Mouse (Mus musculus) liver, adult 2 months (tissue): ENCODE results near the gene Dnah14. TPM values are rescaled to one million over a fixed set of nuclear protein-coding genes. Genes with fewer than 3 reads are reported as not detected.

Experiments
- DNase-seq: peaks from one replicate; pipeline ENCODE4 v3.0.0-alpha.2; 2011; ENCODE audit warnings: low read depth, low spot score; ENCODE audit errors: extremely low read depth
- H3K27ac ChIP-seq: fragments of 200-500 bp; replicated peaks from 2 replicates; pipeline ENCODE4 v1.5.1; 2012; ENCODE audit warnings: low read depth, mild to moderate bottlenecking, control low read depth, inconsistent platforms, low read length; ENCODE audit not compliant: insufficient read depth
- H3K27me3 ChIP-seq: fragments of 200-500 bp; 2 replicates; pipeline ENCODE4 v1.6.1; 2012; ENCODE audit warnings: mild to moderate bottlenecking, moderate library complexity, low read length, inconsistent platforms; ENCODE audit not compliant: control insufficient read depth, insufficient read depth
- H3K36me3 ChIP-seq: fragments of 200-500 bp; 2 replicates; pipeline ENCODE4 v1.6.1; 2012; ENCODE audit warnings: low read length, inconsistent platforms; ENCODE audit not compliant: control insufficient read depth, insufficient read depth
- H3K4me1 ChIP-seq: fragments of 200-500 bp; 2 replicates; pipeline ENCODE4 v1.6.1; 2011; ENCODE audit warnings: low read length; ENCODE audit not compliant: control insufficient read depth, insufficient read depth
- H3K4me3 ChIP-seq: fragments of 200-500 bp; 2 replicates; pipeline ENCODE4 v1.5.1; 2011; ENCODE audit warnings: low read depth, mild to moderate bottlenecking, control low read depth, low read length, moderate library complexity; ENCODE audit not compliant: insufficient read depth
- H3K79me2 ChIP-seq: fragments of 200-500 bp; 2 replicates; pipeline ENCODE4 v1.6.1; 2012; ENCODE audit warnings: inconsistent platforms, mild to moderate bottlenecking, low read length, moderate library complexity; ENCODE audit not compliant: control insufficient read depth, insufficient read depth
- H3K9ac ChIP-seq: fragments of 200-500 bp; 2 replicates; pipeline ENCODE4 v1.6.1; 2012; ENCODE audit warnings: low read depth, mild to moderate bottlenecking, control low read depth, inconsistent platforms, low read length
- CTCF ChIP-seq: fragments of 200-500 bp; IDR thresholded peaks from 2 replicates; pipeline ENCODE4 v1.5.1; 2011; ENCODE audit warnings: low read depth, low read length, control low read depth
- POLR2A ChIP-seq: fragments of 200-500 bp; IDR thresholded peaks from 2 replicates; pipeline ENCODE4 v1.6.1; 2011; ENCODE audit warnings: low read length, control low read depth; ENCODE audit not compliant: insufficient read depth; ENCODE audit errors: extremely low read depth
- WGBS: fragments of 180-500 bp; shearing (Covaris S2); methylation state at CpG from one replicate; pipeline ENCODE4 v1.1.7; 2018; 5-methylcytosine and 5-hydroxymethylcytosine counted together
- polyA plus RNA-seq: library from polyadenylated mRNA; depleted of rRNA; stranded (reverse); fragments of >200 nt; gene quantifications from 2 replicates; pipeline ENCODE4 v1.2.3, GENCODE M21; 2012
- total RNA-seq: library from RNA; depleted of rRNA; stranded (reverse); fragments of >200 nt; gene quantifications from 2 replicates; pipeline ENCODE4 v1.2.3, GENCODE M21; 2014

Dnah14 gene
- total and polyA plus RNA-seq, 2 experiments, result not detected

- H3K9ac ChIP-seq, result no peak overlapping the region
- no peaks in the 10 kb centered on the region for H3K36me3 ChIP-seq
- H3K27ac ChIP-seq, result no peak overlapping the region
- no peaks in the 10 kb centered on the region for H3K4me1 ChIP-seq
- DNase-seq, result no peak
- no peaks in the 10 kb centered on the region for H3K79me2 ChIP-seq
- H3K4me3 ChIP-seq, result no peak overlapping the region
- TF ChIP-seq POLR2A (no peak), CTCF (no peak)
- WGBS, result 77% methylated on average over 9 of the region's 9 CpGs
- H3K27me3 ChIP-seq, result no peaks in the 10 kb centered on the region
Observed at GRCm38 (mm10) chr1:181569447-181569846, 6.9 kb upstream of the Dnah14 start.

DNA sequence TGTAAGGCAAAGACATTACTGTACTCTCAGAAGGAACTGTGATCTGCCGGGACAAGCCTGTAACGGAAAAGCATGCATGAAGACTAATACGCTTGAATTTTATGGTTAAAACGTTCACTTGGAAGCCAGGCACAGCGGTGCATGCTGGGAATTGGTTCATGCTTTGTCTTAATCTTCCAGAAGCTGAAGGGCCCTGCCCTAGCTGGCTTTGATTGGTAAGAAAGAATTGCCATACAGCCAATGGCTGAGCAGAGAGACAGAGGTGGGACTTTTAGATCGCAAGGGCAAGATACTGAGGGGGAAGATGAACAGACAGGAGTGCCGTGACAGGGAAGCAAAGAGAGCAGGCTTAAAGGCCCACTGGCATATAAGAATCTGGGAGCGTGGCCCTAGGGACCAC is 6.8 kb downstream of the Dnah14 start:
- Histone ChIP-seq H3K27me3 (no peaks in the 10 kb centered on the region), H3K79me2 (no peaks in the 10 kb centered on the region), H3K36me3 (no peaks in the 10 kb centered on the region), H3K9ac (no peak overlapping the region), H3K4me1 (no peaks in the 10 kb centered on the region), H3K27ac (no peak overlapping the region), H3K4me3 (no peak overlapping the region)
- WGBS, result 71% methylated on average over 8 of the region's 8 CpGs
- DNase-seq, result no peak
- TF ChIP-seq CTCF (no peak), POLR2A (no peak)

- Histone ChIP-seq H3K27me3 (no peaks in the 10 kb centered on the region), H3K9ac (no peak overlapping the region), H3K79me2 (no peaks in the 10 kb centered on the region), H3K27ac (no peak overlapping the region), H3K4me3 (no peak overlapping the region), H3K36me3 (no peaks in the 10 kb centered on the region), H3K4me1 (no peaks in the 10 kb centered on the region)
- TF ChIP-seq POLR2A (no peak), CTCF (no peak)
- whole genome bisulfite sequencing, result 89% methylated on average over 6 of the region's 6 CpGs
- DNase-seq, result no peak
Observed at GRCm38 (mm10) chr1:181589116-181589515, 12.8 kb downstream of the Dnah14 start.

DNA sequence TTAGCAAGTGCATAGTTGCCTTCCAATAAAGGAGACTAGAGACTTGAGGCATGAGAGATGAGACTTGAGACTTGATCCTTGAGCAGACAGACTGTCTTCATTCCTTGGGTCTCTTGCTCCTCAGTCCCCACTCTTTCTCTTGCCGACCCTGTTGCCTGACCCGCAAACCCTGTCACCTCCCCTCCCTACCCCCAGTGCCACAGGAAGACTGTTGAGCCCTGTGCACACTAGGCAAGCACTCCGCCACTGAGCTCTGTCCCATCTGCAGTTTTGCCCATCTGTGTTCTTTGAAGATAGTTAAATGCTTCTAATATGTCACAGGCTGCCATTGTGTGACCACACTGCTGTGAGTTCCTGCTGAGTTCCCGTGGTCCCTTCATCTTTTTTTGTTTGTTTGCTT is 23.0 kb downstream of the Dnah14 start:
- TF ChIP-seq POLR2A (no peak), CTCF (no peak)
- no peaks in the 10 kb centered on the region for H3K4me1 ChIP-seq
- H3K4me3 ChIP-seq, result no peak overlapping the region

GRCm38 (mm10) chr1:181611118-181611517 is 34.8 kb downstream of the Dnah14 start:
- Histone ChIP-seq H3K27me3 (no peaks in the 10 kb centered on the region), H3K36me3 (no peaks in the 10 kb centered on the region), H3K4me1 (no peaks in the 10 kb centered on the region), H3K79me2 (no peaks in the 10 kb centered on the region), H3K9ac (no peak overlapping the region), H3K4me3 (no peak overlapping the region), H3K27ac (no peak overlapping the region)
- TF ChIP-seq CTCF (no peak), POLR2A (no peak)
- 90% methylated on average over 3 of the region's 3 CpGs for WGBS
- no peak for DNase-seq

More for the DNA sequence above, 23.0 kb downstream of the Dnah14 start:
- 0 out of 2 replicates have a peak, but pooled peaks cover 2% of the 10 kb centered on the region for H3K27me3 ChIP-seq
- H3K9ac ChIP-seq, result no peak overlapping the region
- 58% methylated on average over 4 of the region's 4 CpGs for WGBS
- DNase-seq, result no peak
- H3K27ac ChIP-seq, result no peak overlapping the region
- H3K79me2 ChIP-seq, result no peaks in the 10 kb centered on the region
- H3K36me3 ChIP-seq, result no peaks in the 10 kb centered on the region

- H3K79me2 ChIP-seq, result no peaks in the 10 kb centered on the region
- no peaks in the 10 kb centered on the region for H3K4me1 ChIP-seq
- H3K9ac ChIP-seq, result no peak overlapping the region
- no peaks in the 10 kb centered on the region for H3K36me3 ChIP-seq
- no peaks in the 10 kb centered on the region for H3K27me3 ChIP-seq
- 39% methylated on average over 11 of the region's 11 CpGs for WGBS
- H3K27ac ChIP-seq, result no peak overlapping the region
- TF ChIP-seq CTCF (peak; percentile 72), POLR2A (no peak)
- DNase-seq, result peak; percentile 37
- H3K4me3 ChIP-seq, result no peak overlapping the region
Observed at GRCm38 (mm10) chr1:181615866-181616491, 39.6 kb downstream of the Dnah14 start.
